Mouse (Mus musculus) small intestine, adult 2 months (tissue): ENCODE measurements at regions not wholly inside any gene's neighbourhood (a gene's known extent, or its start where the extent isn't known, plus 50 kb on each side); places are given as distances from the start of the nearest gene placed in this dataset.

Experiments
- CTCF ChIP-seq: fragments of 200-500 bp; IDR thresholded peaks from 2 replicates; pipeline ENCODE4 v1.5.1; 2012; ENCODE audit warnings: low read depth, mild to moderate bottlenecking, control low read depth, inconsistent platforms, low read length, moderate library complexity, mixed read lengths; ENCODE audit not compliant: insufficient replicate concordance, insufficient read length; ENCODE audit errors: extremely low read depth
- POLR2A ChIP-seq: fragments of 200-500 bp; IDR thresholded peaks from 2 replicates; pipeline ENCODE4 v1.6.1; 2012; ENCODE audit warnings: low read depth, mild to moderate bottlenecking, control low read depth, inconsistent platforms, low read length, moderate library complexity

- no peak for TF ChIP-seq CTCF
- TF ChIP-seq POLR2A, result no peak
Observed at GRCm38 (mm10) chr2:166333818-166334217, 178.4 kb upstream of the Sulf2 start.
